In the genomic region with DNA sequence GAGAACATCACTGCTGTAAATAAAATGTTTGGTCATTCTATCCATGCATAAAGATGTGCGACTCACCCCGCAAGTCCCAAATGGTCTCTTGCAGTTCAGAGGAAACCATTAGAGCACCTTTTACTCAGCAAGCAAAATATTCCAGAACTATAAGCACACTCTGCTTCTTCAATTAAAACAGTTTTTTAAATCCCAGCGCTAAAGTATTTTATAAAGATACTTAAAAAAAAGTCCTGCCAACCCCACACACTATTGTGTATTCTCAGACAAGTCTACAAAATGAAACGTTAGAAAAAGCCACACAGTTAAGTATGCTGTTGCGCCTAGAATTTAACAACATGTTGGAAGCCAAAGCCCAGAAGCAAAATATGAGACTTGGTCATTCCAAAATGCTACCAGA, we compare ENCODE assay signal across 9 mouse cellular contexts. TPM values are rescaled to one million over a fixed set of nuclear protein-coding genes. Genes with fewer than 3 reads are reported as not detected.
A peak's percentile ranks its signal among the peaks of the same experiment; 100 is the strongest.
DNase-seq lines count a peak whose midpoint lies in the region; ATAC-seq and TF ChIP-seq lines count a peak whose summit lies in the region.
"Had no signal": no experiment of that assay in that cellular context is flagged by ENCODE, and none has a peak within 500 bp of the region (broad histone marks: within the 10 kb centered on the region; RNA-seq: fewer than 3 reads in every experiment).

No protein-coding gene starts in this region.

- H3K4me2 ChIP-seq in heart, embryonic 13.5 days, result peak overlapping the region; percentile 77
- H3K4me2 ChIP-seq in lung, postnatal 0 days (replicated peaks; ENCODE audit: low read depth, low read length), result peak overlapping the region; percentile 60
- H3K4me2 ChIP-seq in hindbrain, embryonic 13.5 days, result peak overlapping the region; percentile 59
- H3K4me2 ChIP-seq in neural tube, embryonic 14.5 days (ENCODE audit: low read depth, low read length), result peak overlapping the region; percentile 49

- H3K9ac ChIP-seq in heart, embryonic 13.5 days, result no peak overlapping the region
- H3K9ac ChIP-seq in lung, postnatal 0 days (replicated peaks; ENCODE audit: low read depth), result no peak overlapping the region
- no peak overlapping the region for H3K9ac ChIP-seq in hindbrain, embryonic 13.5 days
- H3K9ac ChIP-seq in neural tube, embryonic 14.5 days (replicated peaks; ENCODE audit: low read depth, low read length), result peak overlapping the region; percentile 76; the same call in 1 of the 2 replicates

- H3K27ac ChIP-seq in heart, embryonic 13.5 days (replicated peaks), result no peak overlapping the region
- peak overlapping the region; percentile 59; the same call in 1 of the 2 replicates for H3K27ac ChIP-seq in lung, postnatal 0 days (ENCODE audit: low read length)
- no peak overlapping the region for H3K27ac ChIP-seq in hindbrain, embryonic 13.5 days
- no peak overlapping the region for H3K27ac ChIP-seq in neural tube, embryonic 14.5 days (ENCODE audit: low read depth, low read length)

- 52% methylated on average over 5 of the region's 5 CpGs for WGBS in heart, embryonic 13.5 days
- 47% methylated on average over 5 of the region's 5 CpGs for WGBS in lung, postnatal 0 days
- WGBS in hindbrain, embryonic 13.5 days, result 45% methylated on average over 5 of the region's 5 CpGs
- 45% methylated on average over 5 of the region's 5 CpGs for WGBS in neural tube, embryonic 14.5 days

- no peak for DNase-seq in heart, postnatal 4 days
- DNase-seq in lung, postnatal 0 days (ENCODE audit: low spot score), result no peak
- no peak for DNase-seq in lung, adult 18-20 months
- no peak for DNase-seq in urinary bladder, postnatal 4 days (ENCODE audit: low spot score in 2 of 2)
- no peak for DNase-seq in retina, embryonic 14.5 days (ENCODE audit: low spot score)

- TF ChIP-seq CTCF in lung, postnatal 0 days (IDR thresholded peaks at IDR 0.05), result no peak

- ATAC-seq in heart, embryonic 13.5 days (ENCODE audit: extremely low read depth, insufficient number of reproducible peaks, low FRiP score, low TSS enrichment), result no peak
- ATAC-seq in lung, postnatal 0 days, result no peak
- no peak for ATAC-seq in hindbrain, embryonic 13.5 days (ENCODE audit: low FRiP score)
- ATAC-seq in neural tube, embryonic 14.5 days (ENCODE audit: low read depth), result no peak

- H3K27me3 ChIP-seq in heart, embryonic 13.5 days (replicated peaks), result peaks cover 74% of the 10 kb centered on the region
- H3K27me3 ChIP-seq in lung, postnatal 0 days (replicated peaks; ENCODE audit: insufficient read depth, low read length), result no peaks in the 10 kb centered on the region
- peaks cover 48% of the 10 kb centered on the region for H3K27me3 ChIP-seq in hindbrain, embryonic 13.5 days
- peaks cover 3% of the 10 kb centered on the region; the same call in 1 of the 2 replicates for H3K27me3 ChIP-seq in neural tube, embryonic 14.5 days (ENCODE audit: control insufficient read depth, insufficient read depth, low read length)

- no peaks in the 10 kb centered on the region for H3K4me1 ChIP-seq in heart, embryonic 13.5 days
- no peaks in the 10 kb centered on the region for H3K4me1 ChIP-seq in lung, postnatal 0 days (ENCODE audit: insufficient read depth, low read depth, low read length)
- H3K4me1 ChIP-seq in hindbrain, embryonic 13.5 days (replicated peaks), result 0 out of 2 replicates have a peak, but pooled peaks cover 8% of the 10 kb centered on the region
- H3K4me1 ChIP-seq in neural tube, embryonic 14.5 days (ENCODE audit: control insufficient read depth, insufficient read depth, low read length), result no peaks in the 10 kb centered on the region

- no peak for TF ChIP-seq EP300 in lung, postnatal 0 days (IDR thresholded peaks at IDR 0.05)

- peak overlapping the region; percentile 61 for H3K4me3 ChIP-seq in heart, embryonic 13.5 days
- peak overlapping the region; percentile 45; the same call in 1 of the 2 replicates for H3K4me3 ChIP-seq in lung, postnatal 0 days (ENCODE audit: low read depth, low read length)
- peak overlapping the region; percentile 61 for H3K4me3 ChIP-seq in hindbrain, embryonic 13.5 days
- H3K4me3 ChIP-seq in neural tube, embryonic 14.5 days (ENCODE audit: low read depth, low read length), result peak overlapping the region; percentile 56

- H3K36me3 ChIP-seq in heart, embryonic 13.5 days, result no peaks in the 10 kb centered on the region
- no peaks in the 10 kb centered on the region for H3K36me3 ChIP-seq in lung, postnatal 0 days (ENCODE audit: insufficient read depth, low read length)
- no peaks in the 10 kb centered on the region for H3K36me3 ChIP-seq in hindbrain, embryonic 13.5 days
- no peaks in the 10 kb centered on the region for H3K36me3 ChIP-seq in neural tube, embryonic 14.5 days (ENCODE audit: control insufficient read depth, insufficient read depth, low read length)

- no peaks in the 10 kb centered on the region; the same call in 1 of the 2 replicates for H3K9me3 ChIP-seq in heart, embryonic 13.5 days
- H3K9me3 ChIP-seq in lung, postnatal 0 days (ENCODE audit: low read length), result no peaks in the 10 kb centered on the region
- no peaks in the 10 kb centered on the region for H3K9me3 ChIP-seq in hindbrain, embryonic 13.5 days
- H3K9me3 ChIP-seq in neural tube, embryonic 14.5 days (ENCODE audit: control insufficient read depth, low read length), result no peaks in the 10 kb centered on the region

RNA-seq across cellular contexts. Expression of gene Nexmif, which starts 1.9 kb away (rescaled TPM):
- 1.3 and 1.4 TPM in 2 replicates for polyA plus RNA-seq in heart, embryonic 13.5 days (2015; fragmentation: Nextera tagmentation; extraction: Ambion mirVana)
- total RNA-seq in heart, postnatal 4 days (2021), result 1 to 10 TPM; 2.3 to 2.6 TPM
- 3.6 and 4.2 TPM in 2 replicates for polyA plus RNA-seq in lung, postnatal 0 days (2015; fragmentation: Nextera tagmentation; extraction: Ambion mirVana)
- 11.9 and 12.6 TPM in 2 replicates for polyA plus RNA-seq in hindbrain, embryonic 13.5 days (2015; fragmentation: Nextera tagmentation; extraction: Ambion mirVana)
- 16.3 and 19.4 TPM in 2 replicates for polyA plus RNA-seq in neural tube, embryonic 14.5 days (2014; fragmentation: Nextera tagmentation; extraction: Ambion mirVana)
- polyA plus RNA-seq: liver, adult 2 months had no signal
